Mouse (Mus musculus): Measurements from ENCODE around the gene Adarb2. TPM values are rescaled to one million over a fixed set of nuclear protein-coding genes. Genes with fewer than 3 reads are reported as not detected.

The Adarb2 gene
- total and polyA plus RNA-seq, 3 experiments = not detected

- no peaks in the 10 kb centered on the region for H3K79me2 ChIP-seq (replicated peaks; ENCODE audit: control insufficient read depth, insufficient read depth, low read length)
- intact Hi-C loops (cut with DNase I) = no loop called here
- H3K27ac ChIP-seq = no peak overlapping the region
- DNase-seq = no peak
- 59% methylated on average over 9 of the region's 9 CpGs for WGBS
- no peaks in the 10 kb centered on the region for H3K27me3 ChIP-seq (ENCODE audit: control insufficient read depth, insufficient read depth, low read length)
- no peak overlapping the region for H3K9ac ChIP-seq (ENCODE audit: low read depth, low read length)
- no peak overlapping the region for H3K4me3 ChIP-seq
- no peaks in the 10 kb centered on the region for H3K4me1 ChIP-seq (ENCODE audit: control insufficient read depth, insufficient read depth, low read length)
- H3K36me3 ChIP-seq (ENCODE audit: control insufficient read depth, insufficient read depth, low read length) = no peaks in the 10 kb centered on the region
- TF ChIP-seq EP300 (IDR thresholded peaks at IDR 0.05; ENCODE audit: insufficient read depth, low read depth, low read length) = no peak
- no peak for TF ChIP-seq POLR2A (IDR thresholded peaks at IDR 0.05; ENCODE audit: insufficient read depth, low read depth, low read length)
- no peak for TF ChIP-seq CTCF (IDR thresholded peaks at IDR 0.05)
Measured at GRCm38 (mm10) chr13:8534265-8535113, 331.8 kb downstream of the Adarb2 start.

- intact Hi-C loops (cut with DNase I) = no loop called here
- DNase-seq = no peak
- Histone ChIP-seq H3K27ac (no peak overlapping the region), H3K36me3 (ENCODE audit: control insufficient read depth, insufficient read depth, low read length) (no peaks in the 10 kb centered on the region), H3K4me1 (ENCODE audit: control insufficient read depth, insufficient read depth, low read length) (no peaks in the 10 kb centered on the region), H3K4me3 (no peak overlapping the region), H3K9ac (ENCODE audit: low read depth, low read length) (no peak overlapping the region), H3K27me3 (ENCODE audit: control insufficient read depth, insufficient read depth, low read length) (no peaks in the 10 kb centered on the region), H3K79me2 (replicated peaks; ENCODE audit: control insufficient read depth, insufficient read depth, low read length) (no peaks in the 10 kb centered on the region)
- WGBS = 86% methylated on average over 2 of the region's 2 CpGs
- TF ChIP-seq POLR2A (IDR thresholded peaks at IDR 0.05; ENCODE audit: insufficient read depth, low read depth, low read length) (no peak), EP300 (IDR thresholded peaks at IDR 0.05; ENCODE audit: insufficient read depth, low read depth, low read length) (no peak), CTCF (IDR thresholded peaks at IDR 0.05) (no peak)
Measured at GRCm38 (mm10) chr13:8538481-8538880, 335.8 kb downstream of the Adarb2 start.

- H3K9ac ChIP-seq (ENCODE audit: low read depth, low read length) = no peak overlapping the region
- H3K36me3 ChIP-seq (ENCODE audit: control insufficient read depth, insufficient read depth, low read length) = no peaks in the 10 kb centered on the region
- no peak for TF ChIP-seq CTCF (IDR thresholded peaks at IDR 0.05)
- no peak for TF ChIP-seq POLR2A (IDR thresholded peaks at IDR 0.05; ENCODE audit: insufficient read depth, low read depth, low read length)
- no peak for TF ChIP-seq EP300 (IDR thresholded peaks at IDR 0.05; ENCODE audit: insufficient read depth, low read depth, low read length)
- no peak overlapping the region for H3K27ac ChIP-seq
- intact Hi-C loops (cut with DNase I) = no loop called here
- no peak for DNase-seq
- H3K4me1 ChIP-seq (ENCODE audit: control insufficient read depth, insufficient read depth, low read length) = no peaks in the 10 kb centered on the region
- H3K27me3 ChIP-seq (ENCODE audit: control insufficient read depth, insufficient read depth, low read length) = no peaks in the 10 kb centered on the region
- 80% methylated on average over 10 of the region's 10 CpGs for WGBS
- H3K4me3 ChIP-seq = no peak overlapping the region
- H3K79me2 ChIP-seq (replicated peaks; ENCODE audit: control insufficient read depth, insufficient read depth, low read length) = no peaks in the 10 kb centered on the region
Measured at GRCm38 (mm10) chr13:8538896-8539295, 336.2 kb downstream of the Adarb2 start.

GRCm38 (mm10) chr13:8542684-8543083 lies 340.0 kb downstream of the Adarb2 start:
- H3K27ac ChIP-seq = no peak overlapping the region

GRCm38 (mm10) chr13:8552242-8552641 lies 349.6 kb downstream of the Adarb2 start:
- TF ChIP-seq CTCF (IDR thresholded peaks at IDR 0.05) (no peak), POLR2A (IDR thresholded peaks at IDR 0.05; ENCODE audit: insufficient read depth, low read depth, low read length) (no peak), EP300 (IDR thresholded peaks at IDR 0.05; ENCODE audit: insufficient read depth, low read depth, low read length) (no peak)
- no peak overlapping the region for H3K27ac ChIP-seq
- H3K27me3 ChIP-seq (ENCODE audit: control insufficient read depth, insufficient read depth, low read length) = no peaks in the 10 kb centered on the region
- intact Hi-C loops (cut with DNase I) = no loop called here
- H3K79me2 ChIP-seq (replicated peaks; ENCODE audit: control insufficient read depth, insufficient read depth, low read length) = no peaks in the 10 kb centered on the region
- DNase-seq = no peak
- WGBS = 72% methylated on average over 2 of the region's 2 CpGs
- H3K9ac ChIP-seq (ENCODE audit: low read depth, low read length) = no peak overlapping the region
- no peaks in the 10 kb centered on the region for H3K36me3 ChIP-seq (ENCODE audit: control insufficient read depth, insufficient read depth, low read length)
- H3K4me3 ChIP-seq = no peak overlapping the region
- no peaks in the 10 kb centered on the region for H3K4me1 ChIP-seq (ENCODE audit: control insufficient read depth, insufficient read depth, low read length)

More at GRCm38 (mm10) chr13:8542684-8543083, 340.0 kb downstream of the Adarb2 start:
- no peaks in the 10 kb centered on the region for H3K27me3 ChIP-seq (ENCODE audit: control insufficient read depth, insufficient read depth, low read length)
- H3K4me3 ChIP-seq = no peak overlapping the region
- H3K79me2 ChIP-seq (replicated peaks; ENCODE audit: control insufficient read depth, insufficient read depth, low read length) = no peaks in the 10 kb centered on the region
- no peaks in the 10 kb centered on the region for H3K4me1 ChIP-seq (ENCODE audit: control insufficient read depth, insufficient read depth, low read length)
- H3K9ac ChIP-seq (ENCODE audit: low read depth, low read length) = no peak overlapping the region
- no peak for DNase-seq
- no peak for TF ChIP-seq CTCF (IDR thresholded peaks at IDR 0.05)
- TF ChIP-seq EP300 (IDR thresholded peaks at IDR 0.05; ENCODE audit: insufficient read depth, low read depth, low read length) = no peak
- TF ChIP-seq POLR2A (IDR thresholded peaks at IDR 0.05; ENCODE audit: insufficient read depth, low read depth, low read length) = no peak
- no peaks in the 10 kb centered on the region for H3K36me3 ChIP-seq (ENCODE audit: control insufficient read depth, insufficient read depth, low read length)
- intact Hi-C loops (cut with DNase I) = no loop called here
- WGBS = 73% methylated on average over 2 of the region's 2 CpGs

- Histone ChIP-seq H3K27me3 (ENCODE audit: control insufficient read depth, insufficient read depth, low read length) (no peaks in the 10 kb centered on the region), H3K27ac (no peak overlapping the region), H3K4me3 (no peak overlapping the region), H3K9ac (ENCODE audit: low read depth, low read length) (no peak overlapping the region), H3K4me1 (ENCODE audit: control insufficient read depth, insufficient read depth, low read length) (no peaks in the 10 kb centered on the region), H3K79me2 (replicated peaks; ENCODE audit: control insufficient read depth, insufficient read depth, low read length) (no peaks in the 10 kb centered on the region), H3K36me3 (ENCODE audit: control insufficient read depth, insufficient read depth, low read length) (no peaks in the 10 kb centered on the region)
- 73% methylated on average over 4 of the region's 4 CpGs for WGBS
- no peak for DNase-seq
- intact Hi-C loops (cut with DNase I) = no loop called here
- TF ChIP-seq POLR2A (IDR thresholded peaks at IDR 0.05; ENCODE audit: insufficient read depth, low read depth, low read length) = no peak
- TF ChIP-seq EP300 (IDR thresholded peaks at IDR 0.05; ENCODE audit: insufficient read depth, low read depth, low read length) = no peak
- no peak for TF ChIP-seq CTCF (IDR thresholded peaks at IDR 0.05)
Measured at GRCm38 (mm10) chr13:8557784-8558183, 355.1 kb downstream of the Adarb2 start.

Measured in heart, adult 2 months (tissue).